ENCODE assay signal across 10 mouse cellular contexts in the genomic region with DNA sequence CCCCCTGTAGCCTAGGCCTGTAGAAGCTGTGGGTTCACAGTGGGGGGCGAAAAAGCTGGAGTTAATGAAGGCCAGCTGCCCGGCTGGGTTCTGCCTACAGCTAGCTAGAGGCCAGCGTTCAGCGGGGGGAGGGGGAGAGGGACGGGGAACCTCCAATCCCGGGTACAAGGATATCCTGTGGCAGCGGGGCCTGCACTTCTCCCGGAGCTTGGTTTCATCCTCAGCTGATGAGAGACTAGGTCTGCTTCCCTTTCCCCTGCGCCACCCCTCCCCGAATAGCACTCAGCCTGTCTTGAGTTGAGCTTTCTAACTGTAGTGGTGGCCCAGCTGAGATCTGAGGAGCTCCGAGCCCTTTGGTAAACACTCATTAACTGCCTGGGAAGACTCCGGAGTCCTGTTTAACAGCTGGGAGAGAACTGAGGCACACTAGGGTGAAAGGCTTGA. TPM values are rescaled to one million over a fixed set of nuclear protein-coding genes. Genes with fewer than 3 reads are reported as not detected.
DNase-seq lines count a peak whose midpoint lies in the region; ATAC-seq and TF ChIP-seq lines count a peak whose summit lies in the region.
"Had no signal": no experiment of that assay in that cellular context is flagged by ENCODE, and none has a peak within 500 bp of the region (broad histone marks: within the 10 kb centered on the region; RNA-seq: fewer than 3 reads in every experiment).

No protein-coding gene starts in this region.

- no peaks in the 10 kb centered on the region for H3K27me3 ChIP-seq in kidney, embryonic 15.5 days
- peaks cover 43% of the 10 kb centered on the region for H3K27me3 ChIP-seq in hindbrain, embryonic 10.5 days (ENCODE audit: insufficient read depth, poor library complexity, severe bottlenecking)
- no peaks in the 10 kb centered on the region for H3K27me3 ChIP-seq in lung, postnatal 0 days (replicated peaks; ENCODE audit: insufficient read depth, low read length)
- no peaks in the 10 kb centered on the region for H3K27me3 ChIP-seq in stomach, embryonic 15.5 days (replicated peaks)

- peaks cover 92% of the 10 kb centered on the region for H3K4me1 ChIP-seq in kidney, embryonic 15.5 days
- H3K4me1 ChIP-seq in hindbrain, embryonic 10.5 days (replicated peaks), result peaks cover 87% of the 10 kb centered on the region
- peaks cover 51% of the 10 kb centered on the region for H3K4me1 ChIP-seq in lung, postnatal 0 days (ENCODE audit: insufficient read depth, low read depth, low read length)
- H3K4me1 ChIP-seq in stomach, embryonic 15.5 days, result peaks cover 82% of the 10 kb centered on the region

- TF ChIP-seq CTCF in lung, postnatal 0 days (IDR thresholded peaks at IDR 0.05), result no peak

- no peak for TF ChIP-seq EP300 in lung, postnatal 0 days (IDR thresholded peaks at IDR 0.05)

- H3K9me3 ChIP-seq in kidney, embryonic 15.5 days (replicated peaks), result no peaks in the 10 kb centered on the region
- no peaks in the 10 kb centered on the region for H3K9me3 ChIP-seq in hindbrain, embryonic 10.5 days
- H3K9me3 ChIP-seq in lung, postnatal 0 days (ENCODE audit: low read length), result no peaks in the 10 kb centered on the region
- no peaks in the 10 kb centered on the region for H3K9me3 ChIP-seq in stomach, embryonic 15.5 days

- peak overlapping the region; percentile 89 for H3K27ac ChIP-seq in kidney, embryonic 15.5 days
- peak overlapping the region; percentile 80 for H3K27ac ChIP-seq in hindbrain, embryonic 10.5 days
- H3K27ac ChIP-seq in lung, postnatal 0 days (ENCODE audit: low read length), result peak overlapping the region; percentile 77
- H3K27ac ChIP-seq in stomach, embryonic 15.5 days, result peak overlapping the region; percentile 96
- H3K27ac ChIP-seq: liver, embryonic 14.5 days had no signal

- peak overlapping the region; percentile 14; the same call in 1 of the 2 replicates for H3K9ac ChIP-seq in kidney, embryonic 15.5 days
- H3K9ac ChIP-seq in lung, postnatal 0 days (replicated peaks; ENCODE audit: low read depth), result no peak overlapping the region
- H3K9ac ChIP-seq in stomach, embryonic 15.5 days, result no peak overlapping the region
- H3K9ac ChIP-seq: liver, embryonic 14.5 days had no signal

- no peak overlapping the region for H3K4me3 ChIP-seq in kidney, embryonic 15.5 days (replicated peaks)
- peak overlapping the region; percentile 25; the same call in 1 of the 2 replicates for H3K4me3 ChIP-seq in hindbrain, embryonic 10.5 days
- H3K4me3 ChIP-seq in lung, postnatal 0 days (ENCODE audit: low read depth, low read length), result no peak overlapping the region
- 0 out of 2 replicates have a peak overlapping the region, but pooled peaks have one; percentile 3 for H3K4me3 ChIP-seq in stomach, embryonic 15.5 days (replicated peaks)

- H3K4me2 ChIP-seq in kidney, embryonic 15.5 days, result peak overlapping the region; percentile 27
- peak overlapping the region; percentile 31 for H3K4me2 ChIP-seq in lung, postnatal 0 days (replicated peaks; ENCODE audit: low read depth, low read length)
- H3K4me2 ChIP-seq in stomach, embryonic 15.5 days, result peak overlapping the region; percentile 48

- no peak for DNase-seq in kidney, adult 9 months
- DNase-seq in hindbrain, embryonic 10.5 days (ENCODE audit: low spot score), result peak; percentile 88
- peak; percentile 79 for DNase-seq in lung, postnatal 0 days (ENCODE audit: low spot score)
- no peak for DNase-seq in ovary, postnatal 14 days (ENCODE audit: low spot score)
- DNase-seq in natural killer cell, adult 2 months (ENCODE audit: low spot score in 2 of 2), result no peak

- 0 out of 2 replicates have a peak, but pooled peaks have one; percentile 6 for ATAC-seq in kidney, embryonic 15.5 days (replicated peaks; ENCODE audit: low FRiP score)
- ATAC-seq in common myeloid progenitor, adult 5-6 weeks (replicated peaks; ENCODE audit: low read depth, poor library complexity, severe bottlenecking), result 0 out of 2 replicates have a peak, but pooled peaks have one; percentile 21
- peak; percentile 25 for ATAC-seq in lung, postnatal 0 days
- ATAC-seq in stomach, embryonic 15.5 days (ENCODE audit: insufficient read depth, low FRiP score, low read depth), result peak; percentile 7; the same call in 1 of the 2 replicates

- WGBS in kidney, embryonic 15.5 days, result 5% methylated on average over 12 of the region's 12 CpGs
- WGBS in hindbrain, embryonic 10.5 days, result 3% methylated on average over 12 of the region's 12 CpGs
- 6% methylated on average over 12 of the region's 12 CpGs for WGBS in lung, postnatal 0 days
- WGBS in stomach, embryonic 15.5 days, result 5% methylated on average over 12 of the region's 12 CpGs

- peaks cover 10% of the 10 kb centered on the region for H3K36me3 ChIP-seq in kidney, embryonic 15.5 days
- peaks cover 19% of the 10 kb centered on the region for H3K36me3 ChIP-seq in hindbrain, embryonic 10.5 days
- no peaks in the 10 kb centered on the region for H3K36me3 ChIP-seq in lung, postnatal 0 days (ENCODE audit: insufficient read depth, low read length)
- no peaks in the 10 kb centered on the region; the same call in 1 of the 2 replicates for H3K36me3 ChIP-seq in stomach, embryonic 15.5 days

RNA-seq across cellular contexts. Expression of a gene that starts 1.7 kb away (rescaled TPM):
- 29.3 and 32.1 TPM in 2 replicates for polyA plus RNA-seq in kidney, embryonic 15.5 days (2015; fragmentation: Nextera tagmentation; extraction: Ambion mirVana)
- 1.2 and 5.6 TPM in 2 replicates for total RNA-seq in common myeloid progenitor, adult 5-6 weeks (2017)
- 28.4 and 53.7 TPM in 2 replicates for polyA plus RNA-seq in hindbrain, embryonic 10.5 days (2016; fragmentation: Nextera tagmentation; extraction: Ambion mirVana)
- polyA plus RNA-seq in lung, postnatal 0 days (2015; fragmentation: Nextera tagmentation; extraction: Ambion mirVana), result 26.2 and 28.8 TPM in 2 replicates
- polyA plus RNA-seq in stomach, embryonic 15.5 days (2015; fragmentation: Nextera tagmentation; extraction: Ambion mirVana), result 34.0 and 41.0 TPM in 2 replicates

RNA-seq across cellular contexts. Expression of a gene that starts 18.3 kb away (rescaled TPM):
- polyA plus RNA-seq in kidney, embryonic 15.5 days (2015; fragmentation: Nextera tagmentation; extraction: Ambion mirVana), result 36.3 and 39.1 TPM in 2 replicates
- 41.1 and 47.2 TPM in 2 replicates for total RNA-seq in common myeloid progenitor, adult 5-6 weeks (2017)
- 45.3 and 63.7 TPM in 2 replicates for polyA plus RNA-seq in hindbrain, embryonic 10.5 days (2016; fragmentation: Nextera tagmentation; extraction: Ambion mirVana)
- polyA plus RNA-seq in lung, postnatal 0 days (2015; fragmentation: Nextera tagmentation; extraction: Ambion mirVana), result 2.5 and 2.6 TPM in 2 replicates
- 28.8 and 30.3 TPM in 2 replicates for polyA plus RNA-seq in stomach, embryonic 15.5 days (2015; fragmentation: Nextera tagmentation; extraction: Ambion mirVana)

RNA-seq across cellular contexts. Expression of a gene that starts 56.9 kb away (rescaled TPM):
- 0.48 and 0.51 TPM in 2 replicates for polyA plus RNA-seq in kidney, embryonic 15.5 days (2015; fragmentation: Nextera tagmentation; extraction: Ambion mirVana)
- not detected in 2 replicates for total RNA-seq in common myeloid progenitor, adult 5-6 weeks (2017)
- polyA plus RNA-seq in hindbrain, embryonic 10.5 days (2016; fragmentation: Nextera tagmentation; extraction: Ambion mirVana), result 0.44 TPM in 1 of 2 replicates, not detected in the other
- polyA plus RNA-seq in lung, postnatal 0 days (2015; fragmentation: Nextera tagmentation; extraction: Ambion mirVana), result 0.56 and 1.0 TPM in 2 replicates
- polyA plus RNA-seq in stomach, embryonic 15.5 days (2015; fragmentation: Nextera tagmentation; extraction: Ambion mirVana), result 0.42 and 0.43 TPM in 2 replicates
- total RNA-seq: adrenal gland, postnatal 36 days had no signal
- polyA plus RNA-seq: liver, embryonic 14.5 days had no signal

Comparison
In these comparisons a context has a peak if more than half of its experiments do, and no peak if none do; other contexts are left out.
1. H3K4me3 ChIP-seq: peak in hindbrain, embryonic 10.5 days (single experiment) and stomach, embryonic 15.5 days (single experiment); none in kidney, embryonic 15.5 days (single experiment) and lung, postnatal 0 days (single experiment).
2. DNase-seq: peak in hindbrain, embryonic 10.5 days (single experiment) and lung, postnatal 0 days (single experiment); none in kidney, adult 9 months (single experiment), ovary, postnatal 14 days (single experiment) and natural killer cell, adult 2 months (0 of 2).
3. Peak in every context shown above with its lines, with median percentiles within 50 percentile points of each other: ATAC-seq, H3K27ac ChIP-seq and H3K4me2 ChIP-seq.